Mouse (Mus musculus) ES-Bruce4 (cell line): ENCODE measurements around the gene Dab1.

Experiments
- CTCF ChIP-seq: IDR thresholded peaks from one replicate; pipeline ENCODE4 v1.8.1; 2011; ENCODE audit warnings: low read depth, low read length
- POLR2A ChIP-seq: IDR thresholded peaks from one replicate; pipeline ENCODE4 v1.8.1; 2011; ENCODE audit warnings: low read length; ENCODE audit not compliant: insufficient read depth

DNA sequence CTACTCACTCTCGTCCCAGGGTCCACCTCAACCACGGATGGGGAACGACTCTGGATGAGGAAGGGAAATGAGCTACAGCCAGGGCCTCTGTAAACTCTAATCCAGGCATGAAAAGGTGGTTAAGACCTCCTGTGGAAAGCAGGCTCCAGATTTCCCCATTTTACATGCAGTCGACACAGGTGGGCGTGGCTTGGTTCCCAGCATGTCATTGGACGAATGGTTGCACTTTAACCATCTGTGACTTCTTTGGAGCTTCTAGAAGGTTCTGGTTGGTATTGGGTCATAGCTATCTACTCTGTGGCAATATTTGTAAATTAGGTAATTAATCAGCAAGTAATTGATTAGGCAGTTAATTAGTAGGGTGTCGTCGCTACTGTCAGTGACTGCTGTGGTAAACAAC, 752.0 kb downstream of the Dab1 start:
- TF ChIP-seq CTCF (no peak), POLR2A (no peak)
